Mouse (Mus musculus): ENCODE measurements around the gene Sprr2a1.
"Not testable (repeated sequence)": the region's sequence is repeated elsewhere in the genome, so short reads cannot be mapped to it uniquely, and the experiment has no call there.

GRCm38 (mm10) chr3:92212059-92212458 lies 3.5 kb upstream of the Sprr2a1 start:
- TF ChIP-seq CTCF, EP300 (IDR thresholded peaks at IDR 0.05): not testable (repeated sequence)

Measured in lung, postnatal 0 days (tissue).